Mouse (Mus musculus): ENCODE data around the gene Gm13272.
"Not testable (repeated sequence)": the region's sequence is repeated elsewhere in the genome, so short reads cannot be mapped to it uniquely, and the experiment has no call there.

Gene Gm13272

GRCm38 (mm10) chr4:88779550-88779949, at the start of gene Gm13272:
Gene Gm13272, plus strand, starts transcription at chr4:88779850.
- DNase-seq (ENCODE audit: low read depth), result not testable (repeated sequence)

GRCm38 (mm10) chr4:88738480-88738879, 41.2 kb upstream of the Gm13272 start:
- peak; percentile 76 for DNase-seq (ENCODE audit: low read depth)

- DNase-seq (ENCODE audit: low read depth), result peak; percentile 65
Measured at GRCm38 (mm10) chr4:88739036-88739435, 40.6 kb upstream of the Gm13272 start.

- no peak for DNase-seq (ENCODE audit: low read depth)
Measured at GRCm38 (mm10) chr4:88741426-88741825, 38.2 kb upstream of the Gm13272 start.

GRCm38 (mm10) chr4:88742771-88743371, 36.8 kb upstream of the Gm13272 start:
- DNase-seq (ENCODE audit: low read depth), result peak; percentile 52

GRCm38 (mm10) chr4:88744207-88744606, 35.4 kb upstream of the Gm13272 start:
- peak; percentile 57 for DNase-seq (ENCODE audit: low read depth)

GRCm38 (mm10) chr4:88749926-88750325, 29.7 kb upstream of the Gm13272 start:
- no peak for DNase-seq (ENCODE audit: low read depth)

GRCm38 (mm10) chr4:88754818-88755340, 24.8 kb upstream of the Gm13272 start, which contains the start of gene Gm13271:
Gene Gm13271, plus strand, starts transcription at chr4:88754868.
- not testable (repeated sequence) for DNase-seq (ENCODE audit: low read depth)

- DNase-seq (ENCODE audit: low read depth), result peak; percentile 55
Measured at GRCm38 (mm10) chr4:88756581-88757513, 22.8 kb upstream of the Gm13272 start.

- peak; percentile 89 for DNase-seq (ENCODE audit: low read depth)
Measured at GRCm38 (mm10) chr4:88757628-88758031, 22.0 kb upstream of the Gm13272 start.

GRCm38 (mm10) chr4:88758751-88759150, 20.9 kb upstream of the Gm13272 start:
- DNase-seq (ENCODE audit: low read depth), result not testable (repeated sequence)

- DNase-seq (ENCODE audit: low read depth), result peak; percentile 67
Measured at GRCm38 (mm10) chr4:88759610-88760268, 19.9 kb upstream of the Gm13272 start, which contains the start of gene Gm13283. Gene Gm13283, plus strand, starts transcription at chr4:88760119.

GRCm38 (mm10) chr4:88760431-88760830, 19.2 kb upstream of the Gm13272 start:
- peak; percentile 88 for DNase-seq (ENCODE audit: low read depth)

GRCm38 (mm10) chr4:88761776-88762175, 17.9 kb upstream of the Gm13272 start:
- DNase-seq (ENCODE audit: low read depth), result not testable (repeated sequence)

GRCm38 (mm10) chr4:88762341-88762740, 17.3 kb upstream of the Gm13272 start:
- not testable (repeated sequence) for DNase-seq (ENCODE audit: low read depth)

GRCm38 (mm10) chr4:88763384-88764018, 16.1 kb upstream of the Gm13272 start:
- peak; percentile 88 for DNase-seq (ENCODE audit: low read depth)

GRCm38 (mm10) chr4:88773534-88773933, 6.1 kb upstream of the Gm13272 start, which contains the start of gene Gm13290:
Gene Gm13290, plus strand, starts transcription at chr4:88773834.
- not testable (repeated sequence) for DNase-seq (ENCODE audit: low read depth)

GRCm38 (mm10) chr4:88776622-88777021, 3.0 kb upstream of the Gm13272 start, which contains the start of gene Gm13289:
Gene Gm13289, plus strand, starts transcription at chr4:88776922.
- DNase-seq (ENCODE audit: low read depth), result not testable (repeated sequence)

- DNase-seq (ENCODE audit: low read depth), result not testable (repeated sequence)
Measured at GRCm38 (mm10) chr4:88780320-88780719, 670 bp downstream of the Gm13272 start.

GRCm38 (mm10) chr4:88781831-88782230, 2.2 kb downstream of the Gm13272 start, which contains the start of gene Ifnz:
Gene Ifnz, plus strand, starts transcription at chr4:88782131.
- DNase-seq (ENCODE audit: low read depth), result not testable (repeated sequence)

- not testable (repeated sequence) for DNase-seq (ENCODE audit: low read depth)
Measured at GRCm38 (mm10) chr4:88782335-88782734, 2.7 kb downstream of the Gm13272 start.

Data from 416B (cell line).